Mouse (Mus musculus): ENCODE data around the gene Fras1.

Fras1 gene

DNA sequence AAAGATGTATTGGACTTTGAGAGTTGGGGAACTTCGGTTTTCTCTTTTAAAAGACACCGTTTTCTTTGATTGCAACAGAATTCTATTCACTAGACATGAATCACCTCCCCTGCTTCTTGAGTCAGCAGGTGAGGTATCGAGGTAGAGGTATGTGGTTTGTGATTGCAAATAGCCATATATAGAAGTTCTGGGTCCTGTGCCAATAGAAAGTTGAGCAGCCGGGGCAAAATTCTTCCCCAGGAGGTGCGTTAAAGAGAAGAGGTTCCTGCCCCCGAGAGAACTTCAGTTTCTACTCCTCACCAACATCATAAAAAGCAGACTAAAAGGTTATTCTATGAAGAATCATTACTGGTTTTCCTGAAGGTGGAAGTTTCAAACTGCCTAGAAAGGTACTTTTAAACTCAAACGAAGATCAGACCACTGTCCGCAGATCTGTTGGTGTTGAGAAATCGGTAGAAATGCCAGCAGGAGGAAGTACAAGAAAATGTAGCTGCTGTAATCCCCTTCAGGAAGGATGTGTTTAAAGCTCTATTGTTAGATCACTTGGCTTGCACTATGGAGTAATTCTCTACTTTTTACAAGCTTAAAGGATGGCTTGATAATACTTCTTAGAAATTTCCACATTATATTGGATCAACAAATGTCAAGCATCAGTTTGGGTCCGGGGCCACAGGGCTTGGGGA is 420.3 kb downstream of the Fras1 start:
- no peak for DNase-seq

GRCm38 (mm10) chr5:96795752-96796151 is 422.0 kb downstream of the Fras1 start:
- DNase-seq = no peak

GRCm38 (mm10) chr5:96797465-96797864 is 423.7 kb downstream of the Fras1 start:
- DNase-seq = no peak

GRCm38 (mm10) chr5:96799165-96799564 is 425.4 kb downstream of the Fras1 start:
- no peak for DNase-seq

- no peak for DNase-seq
Observed at GRCm38 (mm10) chr5:96799969-96800368, 426.2 kb downstream of the Fras1 start.

- DNase-seq = no peak
Observed at GRCm38 (mm10) chr5:96802185-96802584, 428.4 kb downstream of the Fras1 start.

- DNase-seq = no peak
Observed at GRCm38 (mm10) chr5:96803091-96803490, 429.3 kb downstream of the Fras1 start.

GRCm38 (mm10) chr5:96804304-96804703 is 430.5 kb downstream of the Fras1 start:
- DNase-seq = no peak

DNA sequence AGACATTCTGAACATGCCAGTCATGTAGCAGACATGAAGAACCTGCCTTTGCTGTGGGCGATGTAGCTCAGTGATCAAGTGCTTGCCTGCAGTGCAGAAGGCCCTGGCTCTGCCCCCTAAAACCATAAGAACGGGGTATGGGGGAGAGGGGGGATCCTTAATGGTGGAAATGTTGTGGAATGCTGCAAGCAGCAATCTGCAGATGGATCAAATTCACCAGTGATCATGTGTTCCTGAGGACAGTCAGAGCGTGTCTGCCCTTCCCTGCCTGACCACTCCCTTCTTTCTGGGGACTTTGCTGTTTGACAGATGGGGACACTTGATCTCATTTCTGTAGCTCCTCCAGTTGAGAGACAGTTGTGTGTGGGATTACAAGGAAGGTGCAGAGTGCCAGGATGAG is 431.1 kb downstream of the Fras1 start:
- DNase-seq = no peak

GRCm38 (mm10) chr5:96810620-96811019 is 436.9 kb downstream of the Fras1 start:
- DNase-seq = no peak

- DNase-seq = no peak
Observed at GRCm38 (mm10) chr5:96824769-96825327, 451.1 kb downstream of the Fras1 start.

GRCm38 (mm10) chr5:96827176-96827575 is 453.4 kb downstream of the Fras1 start:
- DNase-seq = no peak

All from layer of hippocampus, adult 9-11 months (tissue).